Mouse (Mus musculus): ENCODE data around the gene Tmtc1. TPM values are rescaled to one million over a fixed set of nuclear protein-coding genes. Genes with fewer than 3 reads are reported as not detected.

Tmtc1 gene
- polyA plus RNA-seq, 1 experiment from 2014 or later = 3.8 TPM

GRCm38 (mm10) chr6:148373444-148373843 lies 70.7 kb downstream of the Tmtc1 start:
- H3K4me2 ChIP-seq (ENCODE audit: low read length) = no peak overlapping the region

GRCm38 (mm10) chr6:148371223-148371622 lies 73.0 kb downstream of the Tmtc1 start:
- Histone ChIP-seq H3K27me3 (ENCODE audit: control insufficient read depth, insufficient read depth, low read length) (no peaks in the 10 kb centered on the region), H3K9ac (ENCODE audit: low read length) (no peak overlapping the region), H3K9me3 (ENCODE audit: control insufficient read depth, low read length) (no peaks in the 10 kb centered on the region), H3K36me3 (ENCODE audit: control insufficient read depth, insufficient read depth, low read length) (no peaks in the 10 kb centered on the region), H3K27ac (replicated peaks in 1 of 2; ENCODE audit: control insufficient read depth in 1 of 2, insufficient read depth in 1 of 2, low read depth in 2 of 2, low read length in 2 of 2) (no peak overlapping the region), H3K4me1 (ENCODE audit: control insufficient read depth in 2 of 2, insufficient read depth in 2 of 2, low read length in 2 of 2) (no peaks in the 10 kb centered on the region), H3K4me2 (ENCODE audit: low read length) (no peak overlapping the region), H3K4me3 (ENCODE audit: control insufficient read depth in 1 of 2, insufficient read depth in 1 of 2, low read depth in 1 of 2, low read length in 2 of 2) (no peak overlapping the region)
- no peak for ATAC-seq (ENCODE audit: insufficient number of reproducible peaks, insufficient read depth, low FRiP score, low read depth)

More at GRCm38 (mm10) chr6:148373444-148373843, 70.7 kb downstream of the Tmtc1 start:
- no peak overlapping the region for H3K9ac ChIP-seq (ENCODE audit: low read length)
- H3K27me3 ChIP-seq (ENCODE audit: control insufficient read depth, insufficient read depth, low read length) = no peaks in the 10 kb centered on the region
- H3K36me3 ChIP-seq (ENCODE audit: control insufficient read depth, insufficient read depth, low read length) = no peaks in the 10 kb centered on the region
- no peaks in the 10 kb centered on the region for H3K4me1 ChIP-seq (ENCODE audit: control insufficient read depth in 2 of 2, insufficient read depth in 2 of 2, low read length in 2 of 2)
- 59% methylated on average over 2 of the region's 2 CpGs for WGBS
- H3K4me3 ChIP-seq (ENCODE audit: control insufficient read depth in 1 of 2, insufficient read depth in 1 of 2, low read depth in 1 of 2, low read length in 2 of 2) = no peak overlapping the region
- H3K9me3 ChIP-seq (ENCODE audit: control insufficient read depth, low read length) = no peaks in the 10 kb centered on the region
- no peak overlapping the region for H3K27ac ChIP-seq (replicated peaks in 1 of 2; ENCODE audit: control insufficient read depth in 1 of 2, insufficient read depth in 1 of 2, low read depth in 2 of 2, low read length in 2 of 2)
- ATAC-seq (ENCODE audit: insufficient number of reproducible peaks, insufficient read depth, low FRiP score, low read depth) = no peak

GRCm38 (mm10) chr6:148367094-148367539 lies 77.1 kb downstream of the Tmtc1 start:
- Histone ChIP-seq H3K9me3 (ENCODE audit: control insufficient read depth, low read length) (no peaks in the 10 kb centered on the region), H3K36me3 (ENCODE audit: control insufficient read depth, insufficient read depth, low read length) (no peaks in the 10 kb centered on the region), H3K9ac (ENCODE audit: low read length) (no peak overlapping the region), H3K4me1 (ENCODE audit: control insufficient read depth in 2 of 2, insufficient read depth in 2 of 2, low read length in 2 of 2) (no peaks in the 10 kb centered on the region), H3K27ac (replicated peaks in 1 of 2; ENCODE audit: control insufficient read depth in 1 of 2, insufficient read depth in 1 of 2, low read depth in 2 of 2, low read length in 2 of 2) (no peak overlapping the region), H3K27me3 (ENCODE audit: control insufficient read depth, insufficient read depth, low read length) (no peaks in the 10 kb centered on the region), H3K4me2 (ENCODE audit: low read length) (no peak overlapping the region), H3K4me3 (ENCODE audit: control insufficient read depth in 1 of 2, insufficient read depth in 1 of 2, low read depth in 1 of 2, low read length in 2 of 2) (no peak overlapping the region)
- WGBS = 69% methylated on average over 4 of the region's 4 CpGs
- ATAC-seq (ENCODE audit: insufficient number of reproducible peaks, insufficient read depth, low FRiP score, low read depth) = no peak

GRCm38 (mm10) chr6:148366629-148367028 lies 77.6 kb downstream of the Tmtc1 start:
- H3K9ac ChIP-seq (ENCODE audit: low read length) = no peak overlapping the region
- ATAC-seq (ENCODE audit: insufficient number of reproducible peaks, insufficient read depth, low FRiP score, low read depth) = no peak
- 93% methylated on average over 1 of the region's 1 CpGs for WGBS

GRCm38 (mm10) chr6:148363162-148363561 lies 81.0 kb downstream of the Tmtc1 start:
- Histone ChIP-seq H3K4me3 (ENCODE audit: control insufficient read depth in 1 of 2, insufficient read depth in 1 of 2, low read depth in 1 of 2, low read length in 2 of 2) (no peak overlapping the region), H3K27ac (replicated peaks in 1 of 2; ENCODE audit: control insufficient read depth in 1 of 2, insufficient read depth in 1 of 2, low read depth in 2 of 2, low read length in 2 of 2) (no peak overlapping the region), H3K4me1 (ENCODE audit: control insufficient read depth in 2 of 2, insufficient read depth in 2 of 2, low read length in 2 of 2) (peaks cover 3 to 4% of the 10 kb centered on the region in 2 experiments; a peak in 2 of 4 replicates), H3K9ac (ENCODE audit: low read length) (no peak overlapping the region), H3K4me2 (ENCODE audit: low read length) (no peak overlapping the region), H3K27me3 (ENCODE audit: control insufficient read depth, insufficient read depth, low read length) (no peaks in the 10 kb centered on the region), H3K36me3 (ENCODE audit: control insufficient read depth, insufficient read depth, low read length) (no peaks in the 10 kb centered on the region), H3K9me3 (ENCODE audit: control insufficient read depth, low read length) (no peaks in the 10 kb centered on the region)
- no peak for ATAC-seq (ENCODE audit: insufficient number of reproducible peaks, insufficient read depth, low FRiP score, low read depth)
- WGBS = 79% methylated on average over 1 of the region's 1 CpGs

More at GRCm38 (mm10) chr6:148366629-148367028, 77.6 kb downstream of the Tmtc1 start:
- Histone ChIP-seq H3K4me2 (ENCODE audit: low read length) (no peak overlapping the region), H3K4me1 (ENCODE audit: control insufficient read depth in 2 of 2, insufficient read depth in 2 of 2, low read length in 2 of 2) (no peaks in the 10 kb centered on the region), H3K9me3 (ENCODE audit: control insufficient read depth, low read length) (no peaks in the 10 kb centered on the region), H3K27me3 (ENCODE audit: control insufficient read depth, insufficient read depth, low read length) (no peaks in the 10 kb centered on the region), H3K36me3 (ENCODE audit: control insufficient read depth, insufficient read depth, low read length) (no peaks in the 10 kb centered on the region), H3K4me3 (ENCODE audit: control insufficient read depth in 1 of 2, insufficient read depth in 1 of 2, low read depth in 1 of 2, low read length in 2 of 2) (no peak overlapping the region), H3K27ac (replicated peaks in 1 of 2; ENCODE audit: control insufficient read depth in 1 of 2, insufficient read depth in 1 of 2, low read depth in 2 of 2, low read length in 2 of 2) (no peak overlapping the region)

GRCm38 (mm10) chr6:148362475-148362874 lies 81.7 kb downstream of the Tmtc1 start:
- Histone ChIP-seq H3K36me3 (ENCODE audit: control insufficient read depth, insufficient read depth, low read length) (no peaks in the 10 kb centered on the region), H3K4me3 (ENCODE audit: control insufficient read depth in 1 of 2, insufficient read depth in 1 of 2, low read depth in 1 of 2, low read length in 2 of 2) (no peak overlapping the region), H3K27me3 (ENCODE audit: control insufficient read depth, insufficient read depth, low read length) (no peaks in the 10 kb centered on the region), H3K27ac (replicated peaks in 1 of 2; ENCODE audit: control insufficient read depth in 1 of 2, insufficient read depth in 1 of 2, low read depth in 2 of 2, low read length in 2 of 2) (no peak overlapping the region), H3K4me2 (ENCODE audit: low read length) (no peak overlapping the region), H3K4me1 (ENCODE audit: control insufficient read depth in 2 of 2, insufficient read depth in 2 of 2, low read length in 2 of 2) (peaks cover 3 to 4% of the 10 kb centered on the region in 2 experiments; a peak in 2 of 4 replicates), H3K9ac (ENCODE audit: low read length) (no peak overlapping the region), H3K9me3 (ENCODE audit: control insufficient read depth, low read length) (peaks cover 3% of the 10 kb centered on the region; the same call in 1 of the 2 replicates)
- ATAC-seq (ENCODE audit: insufficient number of reproducible peaks, insufficient read depth, low FRiP score, low read depth) = no peak
- 69% methylated on average over 3 of the region's 3 CpGs for WGBS

GRCm38 (mm10) chr6:148359348-148359905 lies 84.8 kb downstream of the Tmtc1 start:
- H3K36me3 ChIP-seq (ENCODE audit: control insufficient read depth, insufficient read depth, low read length) = peaks cover 13% of the 10 kb centered on the region
- no peak overlapping the region for H3K27ac ChIP-seq (replicated peaks in 1 of 2; ENCODE audit: control insufficient read depth in 1 of 2, insufficient read depth in 1 of 2, low read depth in 2 of 2, low read length in 2 of 2)
- no peak for ATAC-seq (ENCODE audit: insufficient number of reproducible peaks, insufficient read depth, low FRiP score, low read depth)
- no peak overlapping the region for H3K4me2 ChIP-seq (ENCODE audit: low read length)
- H3K27me3 ChIP-seq (ENCODE audit: control insufficient read depth, insufficient read depth, low read length) = no peaks in the 10 kb centered on the region
- 93% methylated on average over 7 of the region's 7 CpGs for WGBS
- no peak overlapping the region for H3K9ac ChIP-seq (ENCODE audit: low read length)
- H3K4me3 ChIP-seq (ENCODE audit: control insufficient read depth in 1 of 2, insufficient read depth in 1 of 2, low read depth in 1 of 2, low read length in 2 of 2) = no peak overlapping the region
- H3K9me3 ChIP-seq (ENCODE audit: control insufficient read depth, low read length) = peaks cover 7% of the 10 kb centered on the region
- H3K4me1 ChIP-seq (ENCODE audit: control insufficient read depth in 2 of 2, insufficient read depth in 2 of 2, low read length in 2 of 2) = peaks cover 4 to 7% of the 10 kb centered on the region in 2 experiments; a peak in 2 of 4 replicates
